Mouse (Mus musculus): ENCODE measurements at regions not wholly inside any gene's neighbourhood (a gene's known extent, or its start where the extent isn't known, plus 50 kb on each side); places are given as distances from the start of the nearest gene placed in this dataset.

GRCm38 (mm10) chr7:134528026-134528425, 142.4 kb upstream of the Dock1 start:
- H3K4me1 ChIP-seq (ENCODE audit: control insufficient read depth, insufficient read depth, low read length): no peaks in the 10 kb centered on the region
- TF ChIP-seq POLR2A (IDR thresholded peaks at IDR 0.05; ENCODE audit: control insufficient read depth, low read depth, low read length) (no peak), CTCF (IDR thresholded peaks at IDR 0.05; ENCODE audit: control insufficient read depth, insufficient read depth, insufficient replicate concordance, low read depth, low read length) (no peak)
- H3K27ac ChIP-seq (ENCODE audit: control insufficient read depth, insufficient read depth, low read depth, low read length): no peak overlapping the region
- no peaks in the 10 kb centered on the region for H3K27me3 ChIP-seq (ENCODE audit: control insufficient read depth, insufficient read depth, low read length)
- no peaks in the 10 kb centered on the region for H3K36me3 ChIP-seq (ENCODE audit: control insufficient read depth, insufficient read depth, low read length)
- no peak overlapping the region for H3K4me3 ChIP-seq (ENCODE audit: control insufficient read depth, low read depth, low read length)

- H3K27ac ChIP-seq (ENCODE audit: control insufficient read depth, insufficient read depth, low read depth, low read length): no peak overlapping the region
- no peak overlapping the region for H3K4me3 ChIP-seq (ENCODE audit: control insufficient read depth, low read depth, low read length)
- no peaks in the 10 kb centered on the region for H3K27me3 ChIP-seq (ENCODE audit: control insufficient read depth, insufficient read depth, low read length)
- H3K36me3 ChIP-seq (ENCODE audit: control insufficient read depth, insufficient read depth, low read length): no peaks in the 10 kb centered on the region
- no peaks in the 10 kb centered on the region for H3K4me1 ChIP-seq (ENCODE audit: control insufficient read depth, insufficient read depth, low read length)
- TF ChIP-seq CTCF (IDR thresholded peaks at IDR 0.05; ENCODE audit: control insufficient read depth, insufficient read depth, insufficient replicate concordance, low read depth, low read length): no peak
Observed at GRCm38 (mm10) chr7:134534821-134535220, 135.6 kb upstream of the Dock1 start.

GRCm38 (mm10) chr7:134541699-134542098, 128.8 kb upstream of the Dock1 start:
- TF ChIP-seq CTCF (IDR thresholded peaks at IDR 0.05; ENCODE audit: control insufficient read depth, insufficient read depth, insufficient replicate concordance, low read depth, low read length) (no peak), POLR2A (IDR thresholded peaks at IDR 0.05; ENCODE audit: control insufficient read depth, low read depth, low read length) (no peak)
- Histone ChIP-seq H3K4me1 (ENCODE audit: control insufficient read depth, insufficient read depth, low read length) (peaks cover 2% of the 10 kb centered on the region; the same call in 1 of the 2 replicates), H3K27me3 (ENCODE audit: control insufficient read depth, insufficient read depth, low read length) (no peaks in the 10 kb centered on the region), H3K27ac (ENCODE audit: control insufficient read depth, insufficient read depth, low read depth, low read length) (no peak overlapping the region), H3K4me3 (ENCODE audit: control insufficient read depth, low read depth, low read length) (no peak overlapping the region), H3K36me3 (ENCODE audit: control insufficient read depth, insufficient read depth, low read length) (no peaks in the 10 kb centered on the region)

GRCm38 (mm10) chr7:134546187-134546586, 124.3 kb upstream of the Dock1 start:
- Histone ChIP-seq H3K4me1 (ENCODE audit: control insufficient read depth, insufficient read depth, low read length) (peaks cover 2% of the 10 kb centered on the region; the same call in 1 of the 2 replicates), H3K27me3 (ENCODE audit: control insufficient read depth, insufficient read depth, low read length) (no peaks in the 10 kb centered on the region), H3K4me3 (ENCODE audit: control insufficient read depth, low read depth, low read length) (no peak overlapping the region; the same call in 1 of the 2 replicates), H3K36me3 (ENCODE audit: control insufficient read depth, insufficient read depth, low read length) (no peaks in the 10 kb centered on the region), H3K27ac (ENCODE audit: control insufficient read depth, insufficient read depth, low read depth, low read length) (no peak overlapping the region)
- TF ChIP-seq CTCF (IDR thresholded peaks at IDR 0.05; ENCODE audit: control insufficient read depth, insufficient read depth, insufficient replicate concordance, low read depth, low read length): 0 out of 2 replicates have a peak, but pooled peaks have one; percentile 14
- TF ChIP-seq POLR2A (IDR thresholded peaks at IDR 0.05; ENCODE audit: control insufficient read depth, low read depth, low read length): no peak

GRCm38 (mm10) chr7:134549286-134549919, 121.1 kb upstream of the Dock1 start:
- Histone ChIP-seq H3K36me3 (ENCODE audit: control insufficient read depth, insufficient read depth, low read length) (no peaks in the 10 kb centered on the region), H3K27ac (ENCODE audit: control insufficient read depth, insufficient read depth, low read depth, low read length) (no peak overlapping the region), H3K4me1 (ENCODE audit: control insufficient read depth, insufficient read depth, low read length) (peaks cover 2% of the 10 kb centered on the region; the same call in 1 of the 2 replicates), H3K27me3 (ENCODE audit: control insufficient read depth, insufficient read depth, low read length) (no peaks in the 10 kb centered on the region), H3K4me3 (ENCODE audit: control insufficient read depth, low read depth, low read length) (no peak overlapping the region)
- TF ChIP-seq POLR2A (IDR thresholded peaks at IDR 0.05; ENCODE audit: control insufficient read depth, low read depth, low read length): no peak
- no peak for TF ChIP-seq CTCF (IDR thresholded peaks at IDR 0.05; ENCODE audit: control insufficient read depth, insufficient read depth, insufficient replicate concordance, low read depth, low read length)

- H3K27me3 ChIP-seq (ENCODE audit: control insufficient read depth, insufficient read depth, low read length): no peaks in the 10 kb centered on the region
- H3K4me1 ChIP-seq (ENCODE audit: control insufficient read depth, insufficient read depth, low read length): peaks cover 2% of the 10 kb centered on the region; the same call in 1 of the 2 replicates
- no peak overlapping the region for H3K4me3 ChIP-seq (ENCODE audit: control insufficient read depth, low read depth, low read length)
- TF ChIP-seq POLR2A (IDR thresholded peaks at IDR 0.05; ENCODE audit: control insufficient read depth, low read depth, low read length) (no peak), CTCF (IDR thresholded peaks at IDR 0.05; ENCODE audit: control insufficient read depth, insufficient read depth, insufficient replicate concordance, low read depth, low read length) (no peak)
- H3K27ac ChIP-seq (ENCODE audit: control insufficient read depth, insufficient read depth, low read depth, low read length): no peak overlapping the region
- no peaks in the 10 kb centered on the region for H3K36me3 ChIP-seq (ENCODE audit: control insufficient read depth, insufficient read depth, low read length)
Observed at GRCm38 (mm10) chr7:134550221-134550809, 120.1 kb upstream of the Dock1 start.

- H3K27ac ChIP-seq (ENCODE audit: control insufficient read depth, insufficient read depth, low read depth, low read length): no peak overlapping the region
- H3K27me3 ChIP-seq (ENCODE audit: control insufficient read depth, insufficient read depth, low read length): no peaks in the 10 kb centered on the region
- H3K36me3 ChIP-seq (ENCODE audit: control insufficient read depth, insufficient read depth, low read length): no peaks in the 10 kb centered on the region
- no peaks in the 10 kb centered on the region for H3K4me1 ChIP-seq (ENCODE audit: control insufficient read depth, insufficient read depth, low read length)
- H3K4me3 ChIP-seq (ENCODE audit: control insufficient read depth, low read depth, low read length): no peak overlapping the region
- TF ChIP-seq POLR2A (IDR thresholded peaks at IDR 0.05; ENCODE audit: control insufficient read depth, low read depth, low read length) (no peak), CTCF (IDR thresholded peaks at IDR 0.05; ENCODE audit: control insufficient read depth, insufficient read depth, insufficient replicate concordance, low read depth, low read length) (no peak)
Observed at GRCm38 (mm10) chr7:134552051-134552451, 118.4 kb upstream of the Dock1 start.

Data from testis, adult 2 months (tissue).